Mouse (Mus musculus): ENCODE measurements around the gene Skap1. TPM values are rescaled to one million over a fixed set of nuclear protein-coding genes. Genes with fewer than 3 reads are reported as not detected.

The Skap1 gene
- polyA plus RNA-seq (2015; fragmentation: Nextera tagmentation; extraction: Ambion mirVana), result 0.31 and 0.35 TPM in 2 replicates

DNA sequence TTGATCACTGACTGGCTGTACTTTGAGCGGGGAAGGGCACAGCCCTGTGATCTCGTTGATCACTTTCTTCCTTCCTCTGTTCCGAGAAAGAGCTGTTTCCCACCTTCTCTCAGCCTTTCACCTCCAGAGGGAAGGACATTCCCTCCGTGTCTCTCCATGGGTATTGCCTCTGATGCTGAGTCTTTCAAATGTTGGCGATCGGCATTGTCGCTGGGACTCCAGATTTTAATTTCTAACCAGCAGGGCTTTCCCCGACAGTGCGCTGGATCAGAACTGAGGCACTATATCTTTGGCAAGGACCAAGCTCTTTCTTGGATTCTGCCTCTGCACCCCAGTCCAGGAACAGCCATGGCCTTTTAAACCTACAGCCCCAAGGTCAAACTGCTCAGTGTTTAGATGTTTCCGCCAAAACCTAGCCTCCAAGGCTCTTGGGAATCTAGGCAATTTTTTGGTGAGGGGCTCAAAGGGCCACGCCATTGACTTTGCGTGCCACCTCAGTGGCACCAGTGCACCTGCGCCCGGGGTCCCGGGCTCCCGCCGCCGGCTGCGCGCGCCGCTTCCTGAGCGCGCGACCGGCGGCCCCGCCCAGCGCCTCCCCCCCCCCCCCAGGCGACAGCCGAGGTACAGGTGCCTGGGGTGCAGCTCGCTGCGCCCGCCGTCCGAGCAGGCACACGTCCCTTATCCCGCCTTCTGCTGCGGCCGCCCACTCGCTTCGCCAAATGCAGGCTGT lies at the start of gene Skap1:
Gene Skap1, plus strand, starts transcription at position 608 of the 730 bp plus-strand sequence.

GRCm38 (mm10) chr11:96776968-96777962 lies 312.9 kb downstream of the Skap1 start, which contains the start of gene Snx11:
Gene Snx11 (minus strand): TSS chr11:96777559.

DNA sequence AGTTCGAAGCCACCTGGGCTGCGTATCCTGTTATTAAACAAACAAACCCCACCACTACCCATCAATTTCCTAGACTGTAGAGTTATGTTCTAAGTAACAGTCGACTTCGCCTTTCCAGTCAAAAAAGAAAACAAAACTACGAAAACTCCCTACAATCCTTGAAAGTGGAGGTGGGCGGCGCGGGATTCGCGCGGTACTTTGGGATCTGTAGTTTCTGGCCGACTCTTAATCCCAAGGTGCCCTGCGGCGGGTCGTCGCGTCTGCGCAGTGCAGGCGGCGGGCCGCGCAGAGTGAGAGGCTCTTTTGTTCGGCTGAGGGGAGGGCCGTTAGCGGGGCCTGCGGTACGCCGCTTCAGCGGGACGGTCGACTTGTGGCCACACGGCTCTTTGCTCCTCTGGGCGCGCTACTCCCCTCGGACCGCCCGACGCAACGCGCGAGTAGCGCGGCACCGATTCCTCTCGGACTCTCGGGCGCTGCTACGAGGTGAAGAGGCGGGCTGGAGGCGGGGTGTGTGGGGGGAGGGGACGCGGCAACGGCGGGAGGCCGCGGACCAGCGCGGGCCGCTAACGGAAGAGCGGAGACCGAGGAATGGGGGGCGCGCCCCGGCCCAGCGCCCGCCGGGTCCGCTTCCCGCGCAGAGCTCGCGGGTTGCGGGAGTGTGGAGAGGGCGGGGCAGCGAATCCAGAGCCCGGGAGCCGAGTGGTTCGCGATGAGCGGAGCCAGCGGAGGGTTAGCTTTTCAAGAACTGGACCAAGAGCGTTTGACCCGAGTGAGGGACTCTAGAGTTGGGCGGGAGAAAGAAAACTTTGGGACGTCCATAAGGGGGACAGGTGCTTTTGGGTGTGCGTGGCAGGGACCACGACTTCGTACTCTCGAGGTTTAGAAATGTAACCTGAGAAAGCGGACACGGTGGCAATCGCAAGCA lies 324.7 kb downstream of the Skap1 start, which contains the start of gene Cbx1:
Gene Cbx1, plus strand, starts transcription at position 257 of the 925 bp plus-strand sequence.

Other genes with a start within 250 kb of the Skap1 start
- 0.56 and 0.63 TPM in 2 replicates for gene Hoxb9, start 193.1 kb upstream of the Skap1 start, polyA plus RNA-seq (2015; fragmentation: Nextera tagmentation; extraction: Ambion mirVana)
- 0.21 and 0.26 TPM in 2 replicates for gene Hoxb8, start 182.7 kb upstream of the Skap1 start, polyA plus RNA-seq (2015; fragmentation: Nextera tagmentation; extraction: Ambion mirVana)
- 3.5 and 5.4 TPM in 2 replicates for gene Hoxb7, start 178.0 kb upstream of the Skap1 start, polyA plus RNA-seq (2015; fragmentation: Nextera tagmentation; extraction: Ambion mirVana)
- 1.2 and 1.3 TPM in 2 replicates for gene Hoxb6, start 172.1 kb upstream of the Skap1 start, polyA plus RNA-seq (2015; fragmentation: Nextera tagmentation; extraction: Ambion mirVana)
- 0.96 and 0.98 TPM in 2 replicates for gene Hoxb5, start 161.3 kb upstream of the Skap1 start, polyA plus RNA-seq (2015; fragmentation: Nextera tagmentation; extraction: Ambion mirVana)
- 0.39 and 0.48 TPM in 2 replicates for gene Hoxb4, start 146.3 kb upstream of the Skap1 start, polyA plus RNA-seq (2015; fragmentation: Nextera tagmentation; extraction: Ambion mirVana)
- gene Hoxb3, start 141.3 kb upstream of the Skap1 start, polyA plus RNA-seq (2015; fragmentation: Nextera tagmentation; extraction: Ambion mirVana), result 0.27 and 0.29 TPM in 2 replicates
- 3.0 and 3.6 TPM in 2 replicates for gene Hoxb2, start 114.1 kb upstream of the Skap1 start, polyA plus RNA-seq (2015; fragmentation: Nextera tagmentation; extraction: Ambion mirVana)
- not detected in 2 replicates for gene Hoxb1, start 98.8 kb upstream of the Skap1 start, polyA plus RNA-seq (2015; fragmentation: Nextera tagmentation; extraction: Ambion mirVana)

Data from urinary bladder, postnatal 0 days (tissue).